Mouse (Mus musculus) liver, postnatal 0 days (tissue): Measurements from ENCODE around the gene Zbtb46.

ENCODE experiments used
- CTCF ChIP-seq: sonication (generic); IDR thresholded peaks from 2 replicates; pipeline ENCODE4 v1.5.1; 2016; ENCODE audit warnings: antibody characterized with exemption, low read depth
- EP300 ChIP-seq: IDR thresholded peaks from 2 replicates; pipeline ENCODE4 v1.6.1; 2016; ENCODE audit warnings: antibody characterized with exemption, low read depth, mild to moderate bottlenecking

GRCm38 (mm10) chr2:181465423-181465822 is 6.2 kb upstream of the Zbtb46 start:
- no peak for TF ChIP-seq CTCF
- TF ChIP-seq EP300: no peak
